Mouse (Mus musculus) c-Kit-positive CD71-negative TER-119-negative erythroid progenitor cells, embryonic 14.5 days (primary cell): Measurements from ENCODE around the gene Sdc4.

ENCODE experiments used
- DNase-seq: peaks from one replicate; pipeline ENCODE4 v3.0.0-alpha.2; 2013; ENCODE audit warnings: low read depth

Sdc4 gene

DNA sequence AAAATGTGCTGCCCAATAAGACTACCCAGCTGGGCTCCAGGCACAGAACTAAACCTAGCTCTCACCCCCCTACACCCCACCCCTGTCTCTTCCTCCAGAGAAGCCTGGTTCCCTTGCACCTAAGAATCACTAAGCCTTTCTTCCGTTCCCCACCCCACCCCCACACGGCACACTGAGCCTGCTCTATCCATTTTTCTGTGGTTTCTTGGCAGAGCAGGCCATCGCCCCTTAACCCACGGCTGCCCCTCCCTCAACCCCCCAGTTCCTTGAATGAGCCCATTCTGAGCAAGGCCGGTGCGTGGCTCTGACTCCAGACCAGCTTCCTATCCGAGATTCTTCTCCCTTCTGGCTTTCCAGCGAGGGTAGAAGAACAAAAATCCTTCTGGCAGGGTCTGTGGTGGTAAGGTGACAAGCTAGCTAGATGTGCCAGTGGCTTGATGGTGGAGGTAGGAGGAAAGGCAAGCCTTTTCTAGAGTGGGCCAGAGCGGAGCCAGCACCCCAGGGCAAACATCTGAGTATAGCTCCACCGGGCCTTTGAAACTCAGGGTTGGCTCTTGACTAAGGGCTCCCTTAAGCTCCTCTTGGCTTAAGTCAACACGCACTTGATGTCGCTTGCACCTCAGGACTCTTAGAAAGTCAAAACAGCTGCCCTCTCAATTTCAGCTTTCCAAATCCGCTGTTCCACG, 40.1 kb downstream of the Sdc4 start:
- no peak for DNase-seq

DNA sequence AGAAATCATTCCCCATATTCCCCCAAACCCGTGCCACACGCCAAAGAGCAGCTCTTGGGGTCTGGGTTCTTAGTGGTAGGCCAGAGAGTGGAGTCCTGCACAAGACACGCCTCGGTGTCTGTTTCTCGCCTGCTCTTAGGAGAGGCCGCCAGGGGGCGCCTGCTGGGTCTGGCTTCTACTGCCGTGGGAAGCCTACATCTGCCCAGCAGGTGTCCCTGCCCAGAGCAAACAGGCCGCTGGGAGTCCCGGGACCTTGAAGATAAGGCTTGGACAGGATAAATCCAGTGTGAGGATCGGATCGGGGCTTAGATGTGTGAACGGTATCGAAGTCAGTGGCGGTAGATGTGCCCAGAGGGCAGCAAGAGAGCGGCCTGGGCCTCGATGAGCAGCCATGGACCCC, 40.8 kb downstream of the Sdc4 start, which contains the start of gene Rbpjl:
Rbpjl (plus strand) TSS at position 236 of the 400 bp plus-strand sequence.
- DNase-seq: no peak

DNA sequence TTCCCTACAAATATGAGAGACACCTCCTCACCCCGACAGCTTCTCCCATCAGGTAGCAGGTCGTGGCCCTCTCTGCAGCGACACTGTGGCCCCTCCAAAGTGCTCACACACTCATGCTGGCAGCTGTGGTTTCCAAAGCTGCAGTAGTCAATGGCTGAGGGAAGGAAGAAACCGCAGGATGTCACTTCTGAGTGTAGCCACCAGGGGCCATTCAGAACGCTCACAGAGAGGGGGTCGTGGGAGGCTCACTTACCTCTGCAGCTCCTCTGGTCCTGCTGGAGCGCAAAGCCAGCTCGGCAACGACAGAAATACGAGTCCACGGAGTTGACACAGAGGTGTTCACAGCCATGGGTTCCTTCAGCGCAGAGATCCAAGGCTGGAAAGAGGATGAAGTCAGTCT, 46.8 kb downstream of the Sdc4 start:
- no peak for DNase-seq

DNA sequence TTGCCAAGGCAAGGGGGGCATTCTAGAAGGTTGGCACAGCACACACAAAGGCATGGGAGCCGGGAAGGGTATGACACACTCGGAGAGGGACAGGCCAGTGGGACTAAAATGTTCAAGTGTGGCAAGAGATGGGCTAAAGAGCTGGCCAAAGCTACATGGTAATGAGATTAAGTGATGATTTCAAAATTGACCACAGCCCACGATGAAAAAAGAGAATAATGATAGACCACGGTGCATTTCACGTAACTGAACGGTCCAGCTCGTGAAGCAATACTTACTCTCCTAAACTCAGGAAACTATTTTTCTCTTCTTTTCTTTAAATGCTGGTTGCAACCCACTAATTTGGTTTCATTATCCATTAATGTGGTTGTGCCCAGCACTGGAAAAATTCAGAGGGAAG, 47.6 kb downstream of the Sdc4 start:
- no peak for DNase-seq

DNA sequence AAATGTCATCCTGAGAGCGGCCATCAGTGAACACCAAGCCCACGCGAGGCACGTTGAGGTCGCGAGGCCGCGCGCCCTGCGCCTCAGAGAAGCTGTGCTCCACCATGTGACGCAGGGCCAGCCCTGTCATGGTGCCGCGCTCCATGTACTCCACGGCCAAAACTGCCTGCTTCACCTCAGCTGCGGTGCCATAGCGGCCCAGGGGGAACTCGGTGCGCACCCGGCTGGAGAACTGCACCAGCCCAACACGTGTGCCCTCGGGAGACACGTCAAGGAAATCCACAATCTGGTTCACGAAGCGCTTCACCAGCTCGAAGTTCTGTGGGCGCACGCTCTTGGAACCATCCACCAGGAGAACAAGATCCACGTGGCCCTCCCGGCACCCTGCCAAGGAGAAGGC, 50.6 kb downstream of the Sdc4 start:
- no peak for DNase-seq

DNA sequence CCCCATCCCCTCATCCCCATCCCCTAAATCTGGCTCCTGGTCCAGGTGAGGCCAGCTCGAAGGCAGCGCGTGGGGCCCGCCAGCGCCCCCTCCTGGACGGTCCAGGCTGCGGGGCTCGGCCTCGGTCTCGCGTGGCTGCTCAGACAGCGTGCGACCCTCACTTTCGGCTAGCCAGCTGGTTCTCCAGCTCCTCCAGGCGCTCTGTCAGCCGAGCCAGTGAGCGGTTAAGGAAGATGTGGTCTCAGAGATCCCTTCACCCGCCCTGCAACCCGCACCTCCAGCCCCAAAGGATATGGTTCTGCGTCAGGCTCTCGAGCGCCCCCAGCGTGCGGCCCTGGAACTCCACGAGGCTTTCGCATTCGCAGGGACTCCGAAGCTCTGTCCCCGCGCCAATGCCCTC, 54.2 kb downstream of the Sdc4 start:
- DNase-seq: peak; percentile 62

DNA sequence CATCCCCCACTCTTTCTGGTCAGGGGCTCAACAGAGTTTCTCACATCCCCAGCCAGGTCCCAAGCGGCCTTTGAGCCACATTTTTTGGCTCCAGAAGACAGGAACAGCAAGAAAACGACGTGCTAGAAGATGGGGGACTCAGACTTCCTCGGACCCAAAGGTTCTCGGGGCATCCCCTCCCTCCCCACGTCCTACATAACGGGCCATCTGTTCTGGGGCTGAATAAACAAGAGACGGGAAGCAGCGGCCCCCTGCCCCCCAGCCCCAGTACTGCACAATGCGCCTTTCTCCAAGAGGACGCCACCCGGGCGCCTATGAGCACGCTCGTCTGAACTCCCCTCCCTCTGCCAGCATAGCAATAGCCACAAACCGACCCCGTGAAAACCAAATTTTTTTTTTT, 54.7 kb downstream of the Sdc4 start, which contains the start of gene Slpi:
Slpi (minus strand) TSS at position 76 of the 400 bp plus-strand sequence.
- DNase-seq: no peak

DNA sequence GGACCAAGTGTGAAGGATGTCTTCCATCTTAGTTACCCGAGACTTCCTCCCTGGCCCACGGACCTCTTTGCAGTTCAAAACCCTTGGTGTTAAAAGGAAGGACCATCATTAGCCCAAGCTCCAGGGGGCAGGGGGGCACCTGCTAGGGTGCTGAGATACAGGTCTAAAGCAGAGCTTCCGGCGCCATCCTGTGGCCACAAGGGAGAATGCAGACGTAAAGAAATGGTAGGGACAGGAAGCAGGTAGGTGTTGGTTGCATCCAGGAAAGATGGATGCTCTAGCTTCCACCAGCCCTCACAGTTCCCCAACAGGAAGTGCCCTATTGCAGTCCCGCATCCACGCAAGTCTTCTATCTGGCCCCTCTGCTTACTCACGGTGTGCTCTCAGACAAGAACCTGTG, 56.7 kb downstream of the Sdc4 start:
- no peak for DNase-seq

DNA sequence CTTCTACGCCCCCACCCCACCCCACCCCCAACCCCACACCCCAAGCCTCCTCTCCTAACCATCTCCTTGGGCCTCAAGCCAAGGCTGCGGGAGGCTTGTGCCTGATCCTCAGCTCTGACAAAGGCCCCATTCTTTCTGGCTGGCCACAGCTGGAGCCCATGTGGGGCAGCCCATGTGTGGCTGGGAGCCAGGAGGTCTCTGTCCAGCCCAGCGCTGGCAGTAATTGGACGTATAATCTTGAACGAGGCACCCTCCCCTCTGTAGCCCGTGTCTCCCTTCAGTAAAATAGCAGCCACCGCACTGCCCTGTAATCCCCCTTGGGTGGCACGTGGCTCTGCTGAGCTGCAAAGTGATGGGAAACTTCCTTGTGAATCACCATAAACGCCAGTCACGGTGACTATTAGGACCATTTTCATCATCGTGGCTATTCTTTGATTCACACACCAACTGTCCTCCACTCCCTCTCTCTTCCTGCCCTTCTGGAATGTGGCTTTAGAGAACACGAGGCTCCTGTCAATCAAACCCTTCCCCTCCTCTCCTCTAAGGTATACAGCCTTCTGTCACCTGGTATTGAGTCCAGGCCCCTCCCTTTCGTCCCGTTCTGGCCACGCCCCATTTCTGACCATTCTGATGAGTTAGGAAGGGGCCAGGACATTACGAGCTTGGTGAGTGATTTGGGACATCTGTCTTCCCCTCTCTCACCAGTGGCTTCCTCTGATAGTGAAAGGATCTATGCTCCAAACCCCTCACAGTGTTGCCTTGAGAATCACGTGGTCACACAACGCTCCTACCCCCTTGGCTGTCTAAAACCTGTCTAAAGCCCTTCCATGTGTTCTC, 57.5 kb downstream of the Sdc4 start:
- no peak for DNase-seq

DNA sequence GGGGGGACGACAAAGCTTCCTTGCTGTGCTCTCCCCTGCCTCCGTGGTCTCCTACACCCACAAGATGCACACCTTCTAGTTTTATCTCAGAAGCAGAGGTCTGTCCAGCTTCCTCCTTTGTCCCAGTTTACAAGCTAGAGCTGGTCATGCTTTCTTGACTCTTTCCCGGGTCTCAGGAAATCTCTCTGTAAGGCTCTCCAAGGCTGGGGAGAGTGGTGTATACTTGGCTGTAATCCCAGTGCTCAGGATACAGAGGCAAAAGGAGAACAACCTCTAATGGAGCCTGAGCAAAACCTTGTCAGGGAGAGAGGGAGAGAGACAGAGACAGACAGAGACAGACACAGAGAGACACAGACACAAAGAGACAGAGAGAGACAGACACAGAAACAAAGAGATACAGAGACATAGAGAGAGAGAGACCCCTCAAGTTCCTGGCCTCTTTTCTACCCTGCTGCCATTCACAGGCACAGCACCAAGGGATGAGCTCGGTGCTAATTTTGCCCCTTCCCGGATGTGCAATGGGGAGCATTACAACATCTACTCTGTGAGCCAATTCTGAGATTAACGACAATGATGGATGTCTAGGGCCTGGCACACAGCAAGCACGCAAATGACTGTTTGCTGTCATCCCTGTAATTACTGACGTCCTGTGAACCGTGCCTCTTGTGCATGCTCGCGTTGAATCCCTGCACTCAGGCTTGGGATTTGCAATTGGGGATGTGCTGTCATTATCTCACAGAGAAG, 59.9 kb downstream of the Sdc4 start:
- DNase-seq: no peak

DNA sequence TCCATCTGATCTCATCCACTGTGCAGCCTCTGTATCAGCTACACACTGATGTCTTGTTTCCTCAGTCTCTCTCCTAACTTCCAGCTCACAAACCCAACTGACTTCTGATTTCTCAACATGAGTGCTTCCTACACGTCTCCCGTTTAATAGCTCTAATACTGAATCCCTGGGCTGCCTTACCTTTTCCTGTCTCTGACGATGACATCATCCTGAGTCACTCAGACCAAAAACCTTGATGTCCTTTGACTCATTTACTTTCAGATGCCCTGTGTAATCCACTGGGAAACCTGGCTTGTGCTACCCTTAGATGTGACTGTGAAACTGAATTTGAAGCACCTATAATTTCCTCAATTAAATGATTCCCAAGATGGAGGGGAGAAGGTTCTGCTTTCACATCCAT, 60.7 kb downstream of the Sdc4 start:
- DNase-seq: no peak

DNA sequence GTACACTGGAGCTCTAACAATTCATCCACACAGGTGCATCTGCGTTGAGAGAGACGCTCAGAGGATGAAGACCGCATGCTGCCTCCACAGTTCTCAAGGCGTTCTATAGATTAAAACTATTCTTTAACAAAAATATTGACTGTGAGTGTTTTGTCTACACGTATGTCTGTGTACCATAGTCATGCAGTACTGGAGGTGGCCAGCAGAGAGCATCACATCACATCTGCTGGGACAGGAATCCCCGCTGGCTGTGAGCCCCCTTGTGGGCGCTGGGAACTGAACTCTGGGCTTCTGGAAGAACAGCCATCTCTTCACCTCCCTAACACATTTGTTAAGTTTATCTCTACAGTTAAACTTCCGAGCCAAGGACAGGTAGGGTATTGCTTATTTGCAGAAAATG, 62.0 kb downstream of the Sdc4 start:
- no peak for DNase-seq

DNA sequence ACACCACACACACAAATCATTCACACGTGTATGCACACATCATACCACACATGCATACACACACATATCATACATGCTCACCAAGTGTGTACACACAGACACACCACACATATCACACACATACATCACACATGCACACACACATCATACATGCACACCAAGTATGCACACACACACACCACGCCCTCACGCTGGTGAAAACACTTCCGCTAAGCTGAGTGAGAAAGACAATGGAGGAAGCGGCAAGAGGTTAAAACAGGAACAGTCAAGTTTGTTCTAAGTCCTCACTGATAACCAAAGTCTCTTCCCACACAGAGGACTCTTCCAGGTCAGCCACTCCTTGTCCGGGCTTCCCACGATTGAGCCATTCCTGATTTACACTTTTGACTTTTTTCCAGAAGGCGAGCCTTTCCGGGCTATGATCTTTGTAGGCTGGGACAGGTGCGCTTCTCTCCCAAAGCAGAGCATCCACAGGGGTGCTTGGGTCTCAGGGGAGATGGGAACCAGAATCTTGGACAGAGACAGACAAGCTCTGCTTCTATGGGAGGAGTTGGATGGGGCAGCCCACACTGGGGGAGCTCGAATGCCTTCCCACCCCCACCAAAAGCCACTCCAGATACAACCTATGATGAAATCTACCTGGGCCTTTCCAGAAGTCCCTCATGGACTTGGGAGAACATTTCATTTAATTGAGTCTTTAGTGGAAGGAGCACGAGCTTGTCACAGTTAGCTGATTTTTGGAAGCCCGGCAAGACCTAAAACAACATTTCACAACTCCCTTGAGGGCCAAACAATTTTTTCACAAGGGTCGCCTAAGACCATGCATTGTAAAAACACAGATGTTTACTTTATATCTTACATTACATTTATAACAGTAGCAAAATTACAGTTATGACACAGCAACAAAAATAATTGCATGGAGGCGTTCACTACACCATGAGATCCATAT, 65.9 kb downstream of the Sdc4 start:
- DNase-seq: no peak
